Mouse (Mus musculus): ENCODE measurements at regions not wholly inside any gene's neighbourhood (a gene's known extent, or its start where the extent isn't known, plus 50 kb on each side); places are given as distances from the start of the nearest gene placed in this dataset.

DNA sequence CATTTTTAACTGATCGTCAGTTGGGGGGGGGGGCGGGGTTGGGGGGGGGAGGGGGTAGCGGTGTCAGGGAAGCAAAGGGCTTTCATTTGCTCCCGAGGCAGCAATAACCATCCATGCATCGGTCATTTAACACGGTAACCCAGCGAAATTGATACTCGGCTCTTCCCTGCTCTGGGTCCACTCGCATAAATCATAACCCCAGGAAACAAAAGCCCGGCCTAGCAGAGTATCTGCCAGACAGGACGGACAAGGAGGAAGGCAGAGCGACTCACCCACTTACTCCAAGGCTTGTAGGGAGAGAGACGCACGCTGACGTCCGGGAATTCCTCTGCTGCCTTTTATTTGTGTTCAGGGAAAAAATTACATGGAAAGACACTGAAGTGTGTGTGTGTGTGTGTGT lies 319.5 kb downstream of the Gm45692 start:
- no peak for DNase-seq (ENCODE audit: extremely low spot score, low read depth, low spot score)

DNA sequence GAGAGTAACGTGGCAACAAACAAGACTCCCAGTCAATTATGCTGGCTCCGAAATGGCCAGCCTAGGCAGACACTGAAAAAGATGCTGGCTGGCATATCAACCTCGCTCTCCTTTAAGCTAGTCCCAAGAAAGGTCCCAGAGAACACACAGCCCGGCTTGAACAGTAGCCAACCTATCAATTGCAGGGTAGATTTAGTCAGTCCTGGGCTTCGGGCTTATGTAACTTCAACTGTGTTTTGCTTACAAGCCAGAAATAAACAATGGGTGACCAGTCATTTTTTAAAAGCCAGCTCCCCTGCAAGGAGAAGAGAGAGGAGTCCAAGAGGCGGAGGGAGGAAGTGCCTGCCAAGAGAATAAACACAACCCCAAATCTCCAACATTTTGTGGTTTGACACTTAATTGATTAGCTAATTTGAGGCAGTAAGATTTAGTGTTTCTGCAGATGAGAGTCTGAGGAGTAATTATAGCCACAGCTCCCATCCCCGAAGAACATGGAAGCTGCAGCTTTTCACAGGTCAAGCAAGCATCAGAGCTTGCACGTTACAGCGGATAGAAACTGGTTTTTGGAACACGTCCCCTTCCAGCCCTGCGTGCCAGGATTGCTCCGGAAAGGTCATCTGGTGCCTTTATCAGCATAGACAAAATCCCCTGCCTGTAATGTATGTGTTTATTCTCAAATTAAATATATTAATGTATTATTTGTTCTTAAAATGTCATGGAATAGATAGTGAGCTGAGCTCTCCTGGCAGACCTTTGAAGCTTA lies 322.1 kb downstream of the Gm45692 start:
- no peak for DNase-seq (ENCODE audit: extremely low spot score, low read depth, low spot score)

DNA sequence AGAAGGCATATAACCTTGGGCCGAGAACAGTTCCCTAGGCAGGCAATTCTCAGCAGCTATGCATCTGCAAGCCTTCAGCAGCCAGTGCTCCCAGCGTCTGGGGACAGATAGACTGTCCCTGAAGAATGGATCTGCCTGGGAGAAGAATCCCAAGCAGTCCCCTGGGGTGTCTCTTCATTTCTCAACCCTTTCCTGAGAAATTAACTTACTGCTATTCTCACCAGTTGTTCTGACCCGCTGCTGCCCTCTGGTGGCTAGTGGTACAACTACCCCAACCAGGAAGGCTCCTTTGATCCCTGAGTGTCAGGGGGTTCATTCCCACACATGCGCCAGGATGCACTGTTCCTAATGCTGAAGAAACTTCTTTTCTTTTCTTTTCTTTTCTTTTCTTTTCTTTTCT lies 323.7 kb downstream of the Gm45692 start:
- peak; percentile 33 for DNase-seq (ENCODE audit: extremely low spot score, low read depth, low spot score)

DNA sequence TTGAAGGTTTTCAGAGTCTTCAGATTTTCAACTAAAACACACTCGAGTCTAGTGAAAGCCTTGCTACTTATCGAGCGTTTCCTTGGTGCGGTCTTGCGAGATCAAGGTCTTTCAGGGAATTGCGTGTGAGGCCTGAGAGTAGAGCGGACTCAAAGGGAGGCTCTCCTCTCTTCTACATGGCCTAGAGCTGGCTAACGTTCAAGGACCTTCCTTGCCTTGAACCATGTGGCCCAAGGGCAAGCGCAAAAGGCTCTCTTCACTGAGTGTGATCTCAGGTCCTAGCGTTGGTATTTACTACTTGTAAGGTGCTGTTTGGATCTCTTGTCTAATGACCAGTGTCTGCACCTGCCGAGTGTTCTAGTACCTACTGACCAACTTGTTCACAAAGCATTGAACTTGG lies 324.4 kb downstream of the Gm45692 start:
- DNase-seq (ENCODE audit: extremely low spot score, low read depth, low spot score) = no peak

DNA sequence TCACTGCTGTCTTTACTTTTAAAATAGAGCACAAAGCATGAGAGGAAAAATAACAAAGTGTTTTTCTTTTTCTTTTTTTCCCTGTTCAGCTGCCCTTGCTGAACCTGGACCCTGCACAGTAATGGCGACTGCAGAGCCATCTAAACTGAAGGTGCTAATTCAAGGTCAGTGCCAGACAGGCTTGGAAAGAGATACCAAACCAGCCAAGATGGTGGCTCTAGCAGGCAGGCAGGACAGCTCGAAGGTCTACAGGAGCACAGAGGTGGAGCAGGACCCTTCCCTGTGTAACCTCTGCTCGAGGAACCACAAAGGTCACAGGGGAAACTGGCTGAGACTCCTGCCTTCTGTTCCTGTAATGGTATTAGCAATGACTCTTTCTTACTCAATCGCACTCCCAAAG lies 326.7 kb downstream of the Gm45692 start:
- DNase-seq (ENCODE audit: extremely low spot score, low read depth, low spot score) = no peak

- DNase-seq (ENCODE audit: extremely low spot score, low read depth, low spot score) = no peak
Observed at GRCm38 (mm10) chr8:26447886-26448640, 328.7 kb downstream of the Gm45692 start.

- DNase-seq (ENCODE audit: extremely low spot score, low read depth, low spot score) = no peak
Observed at GRCm38 (mm10) chr8:26449291-26449690, 330.0 kb downstream of the Gm45692 start.

DNA sequence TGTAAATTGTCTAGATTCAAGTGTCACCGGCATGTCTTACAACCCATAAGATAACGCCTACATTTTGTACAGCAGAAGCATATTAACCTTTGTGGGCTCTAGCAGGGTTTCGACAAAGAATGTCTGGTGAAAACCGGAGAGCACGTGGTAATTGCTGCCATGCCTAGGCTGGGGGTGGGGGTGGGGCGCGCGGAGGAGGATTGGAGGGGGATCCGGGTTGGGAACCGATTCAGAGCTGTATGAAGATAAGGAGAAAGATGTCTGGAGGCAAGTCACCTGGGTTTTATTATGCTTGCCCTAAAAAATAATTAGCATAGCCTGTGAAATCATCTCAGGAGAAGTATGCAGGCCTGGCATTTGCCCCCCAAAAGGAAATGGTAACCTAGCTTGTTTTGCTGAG lies 331.2 kb downstream of the Gm45692 start:
- DNase-seq (ENCODE audit: extremely low spot score, low read depth, low spot score) = no peak

DNA sequence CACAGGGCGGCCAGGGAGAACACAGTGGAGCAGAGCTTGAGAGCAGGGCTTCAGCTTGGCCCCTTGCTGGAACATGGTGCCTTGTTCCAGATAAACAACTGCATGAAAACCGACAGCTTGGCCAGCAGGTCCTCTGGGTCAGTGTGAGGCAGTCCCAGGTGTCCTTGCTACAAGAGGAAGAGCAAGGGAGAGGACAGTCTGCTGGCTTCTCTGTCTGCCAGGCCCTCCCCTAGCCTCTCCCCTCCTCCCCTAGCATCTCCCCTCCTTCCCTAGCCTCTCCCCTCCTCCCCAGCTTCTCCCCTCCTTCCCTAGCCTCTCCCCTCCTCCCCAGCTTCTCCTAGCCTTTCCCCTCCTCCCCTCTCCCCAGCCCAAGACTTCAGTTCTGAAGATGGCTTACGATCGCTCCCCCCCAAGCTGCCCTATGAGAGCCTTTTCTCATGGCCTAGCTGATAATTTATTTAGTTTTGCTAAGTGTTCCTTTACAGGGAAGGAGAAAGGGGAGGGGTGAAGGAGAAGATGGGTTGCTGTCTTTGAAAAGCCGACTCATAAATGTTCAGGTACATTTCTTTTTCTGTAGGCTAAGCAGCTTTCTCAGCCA lies 333.7 kb downstream of the Gm45692 start:
- no peak for DNase-seq (ENCODE audit: extremely low spot score, low read depth, low spot score)

- no peak for DNase-seq (ENCODE audit: extremely low spot score, low read depth, low spot score)
Observed at GRCm38 (mm10) chr8:26465346-26465745, 346.0 kb downstream of the Gm45692 start.

- no peak for DNase-seq (ENCODE audit: extremely low spot score, low read depth, low spot score)
Observed at GRCm38 (mm10) chr8:26468441-26468840, 349.1 kb downstream of the Gm45692 start.

DNA sequence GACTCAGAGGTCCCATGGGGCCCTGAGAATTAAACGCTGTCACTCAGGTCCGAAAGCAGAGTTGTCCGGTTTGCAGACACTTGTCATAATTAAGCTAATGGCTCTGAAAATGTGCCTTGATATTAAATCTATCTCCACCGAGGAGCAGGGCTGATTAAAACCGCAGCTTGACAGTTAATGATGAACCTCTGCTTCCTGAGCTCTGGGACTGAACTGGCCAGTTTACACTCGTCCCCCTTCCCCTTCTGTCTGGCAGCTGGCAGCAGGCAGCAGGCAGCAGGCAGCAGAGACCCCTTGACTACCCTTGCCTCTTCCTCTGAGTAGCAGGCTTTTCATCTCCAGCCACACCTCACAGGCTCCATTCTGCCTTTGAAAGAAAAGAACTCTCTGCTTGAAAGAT lies 350.4 kb downstream of the Gm45692 start:
- no peak for DNase-seq (ENCODE audit: extremely low spot score, low read depth, low spot score)

DNA sequence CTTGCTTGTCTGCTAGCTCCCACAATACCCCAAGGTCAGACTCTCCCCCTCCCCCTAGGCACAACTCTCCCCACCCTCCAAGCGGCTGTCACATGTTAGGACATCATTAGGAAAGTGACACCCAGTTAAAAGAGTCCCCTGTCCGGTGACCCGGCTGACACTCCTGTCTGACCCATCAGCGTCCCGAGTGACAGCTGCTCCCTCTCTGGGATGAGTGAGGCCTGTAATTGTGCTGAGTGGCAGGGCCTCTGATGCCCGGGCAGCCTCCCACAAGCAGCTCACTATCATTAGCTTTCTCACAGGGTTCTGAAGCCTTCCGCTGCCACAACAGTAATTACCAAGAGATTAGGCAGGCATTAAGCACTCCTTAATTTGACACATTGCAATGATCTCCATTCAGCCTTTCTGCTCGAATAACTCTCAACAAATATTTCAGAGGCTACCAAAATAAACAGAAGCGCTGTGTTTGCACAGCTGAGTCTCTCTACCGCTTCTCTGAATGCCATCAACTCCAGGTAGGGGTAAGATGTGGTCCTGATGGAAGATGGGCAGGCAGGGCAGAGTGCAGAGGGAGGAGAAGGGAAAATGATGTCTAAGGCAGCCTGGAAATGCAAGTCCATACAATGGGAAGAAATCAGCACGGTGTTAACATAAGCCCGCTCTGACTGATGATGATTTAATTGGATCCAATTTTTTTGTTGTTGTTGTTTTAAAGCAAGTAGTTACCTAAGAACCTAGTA lies 352.6 kb downstream of the Gm45692 start:
- DNase-seq (ENCODE audit: extremely low spot score, low read depth, low spot score) = no peak

DNA sequence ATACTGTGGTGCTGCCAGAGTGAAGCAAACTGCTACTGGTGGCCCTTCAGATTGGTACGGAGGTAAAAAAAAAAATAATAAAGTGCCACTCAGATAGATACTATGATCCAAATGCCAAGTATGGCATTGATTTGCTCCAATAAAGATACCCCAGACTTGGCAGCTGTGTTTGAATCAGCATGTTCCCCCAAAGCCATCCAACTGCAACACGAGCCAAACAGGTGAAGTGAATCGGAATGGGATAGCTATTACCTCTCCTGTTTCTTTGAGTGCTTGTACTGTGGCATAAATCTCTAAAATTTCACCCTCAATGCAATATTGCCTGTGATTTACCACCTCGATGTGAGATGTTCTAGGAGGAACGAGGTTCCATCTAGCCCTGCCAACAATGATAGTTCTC lies 365.4 kb downstream of the Gm45692 start:
- DNase-seq (ENCODE audit: extremely low spot score, low read depth, low spot score) = no peak

- no peak for DNase-seq (ENCODE audit: extremely low spot score, low read depth, low spot score)
Observed at GRCm38 (mm10) chr8:26487866-26488265, 368.5 kb downstream of the Gm45692 start.

DNA sequence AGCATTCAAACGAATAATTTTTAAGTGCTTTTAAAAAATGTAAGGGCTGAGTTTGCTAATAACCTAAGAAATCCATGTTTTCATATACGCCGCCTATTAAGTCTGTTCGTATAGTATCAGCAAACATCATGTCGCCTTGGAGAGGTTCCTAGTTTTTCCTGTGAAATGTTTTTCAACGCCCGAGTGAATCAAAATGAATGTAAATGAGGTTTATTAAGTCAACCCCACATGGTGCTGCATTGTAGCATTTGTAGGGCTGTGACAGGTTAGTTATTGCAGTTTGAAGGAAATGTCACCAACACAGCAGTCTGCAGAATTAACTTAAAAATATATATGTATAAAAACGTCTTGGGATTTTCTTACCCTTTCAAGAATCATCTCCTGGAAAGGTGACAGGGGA lies 369.3 kb downstream of the Gm45692 start:
- DNase-seq (ENCODE audit: extremely low spot score, low read depth, low spot score) = no peak

GRCm38 (mm10) chr8:26501196-26501813 lies 382.0 kb downstream of the Gm45692 start:
- DNase-seq (ENCODE audit: extremely low spot score, low read depth, low spot score) = no peak

GRCm38 (mm10) chr8:26501814-26502572 lies 382.7 kb downstream of the Gm45692 start:
- DNase-seq (ENCODE audit: extremely low spot score, low read depth, low spot score) = no peak

- no peak for DNase-seq (ENCODE audit: extremely low spot score, low read depth, low spot score)
Observed at GRCm38 (mm10) chr8:26502772-26503171, 383.4 kb downstream of the Gm45692 start.

- no peak for DNase-seq (ENCODE audit: extremely low spot score, low read depth, low spot score)
Observed at GRCm38 (mm10) chr8:26503918-26504317, 384.6 kb downstream of the Gm45692 start.
